Mouse (Mus musculus) layer of hippocampus, adult 18-20 months (tissue): ENCODE measurements at regions not wholly inside any gene's neighbourhood (a gene's known extent, or its start where the extent isn't known, plus 50 kb on each side); places are given as distances from the start of the nearest gene placed in this dataset.
A peak's percentile ranks its signal among the peaks of the same experiment; 100 is the strongest.

ENCODE experiments used
- DNase-seq, 2 experiments: peaks; one replicate each; pipeline ENCODE4 v3.0.0; 2022; ENCODE audit warnings: low spot score in 2 of 2

GRCm38 (mm10) chr12:97360656-97361055, 898.6 kb downstream of the Galc start:
- peak; percentile 45 to 56 for DNase-seq

GRCm38 (mm10) chr12:97326582-97326981, 932.7 kb downstream of the Galc start:
- DNase-seq: peak; percentile 8 to 57

DNA sequence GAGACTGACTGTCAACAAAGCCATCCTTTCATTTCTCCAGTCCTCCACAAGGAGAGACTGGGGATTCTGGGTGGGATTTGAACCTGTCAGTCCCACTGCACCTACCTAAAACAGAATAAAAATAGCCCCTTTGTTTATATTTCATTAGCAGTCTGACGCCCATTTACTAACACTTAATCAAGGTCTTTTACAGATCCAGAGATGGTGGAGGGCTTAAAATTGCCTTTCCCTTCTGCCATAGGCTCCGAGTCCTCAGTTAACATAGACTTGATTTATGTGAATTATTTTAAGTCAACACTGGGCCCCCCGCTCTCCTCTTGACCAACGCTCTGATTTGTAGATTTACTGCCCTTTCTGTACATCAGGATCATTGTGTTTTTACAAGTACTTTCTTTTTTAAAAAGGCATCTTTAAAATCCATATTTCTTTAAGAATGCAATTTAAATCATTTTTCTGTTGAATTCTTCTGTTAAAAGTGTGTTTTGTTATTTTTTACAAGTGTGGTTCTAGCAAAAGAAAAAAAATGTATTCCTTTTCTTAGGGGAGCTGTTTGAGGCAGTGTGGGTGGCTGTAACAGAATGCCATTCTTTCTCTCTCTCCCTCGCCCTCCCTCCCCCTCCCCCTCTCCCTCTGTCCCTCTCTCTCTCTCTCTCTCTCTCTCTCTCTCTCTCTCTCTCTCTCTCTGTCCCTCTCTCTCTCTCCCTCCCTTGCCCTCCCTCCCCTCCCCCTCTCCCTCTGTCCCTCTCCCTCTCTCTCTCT, 946.8 kb downstream of the Galc start:
- DNase-seq: peak in 1 of 2 experiments; percentile 5

- DNase-seq: no peak
Observed at GRCm38 (mm10) chr12:97278792-97279191, 980.5 kb downstream of the Galc start.

GRCm38 (mm10) chr12:97278331-97278730, 980.9 kb downstream of the Galc start:
- DNase-seq: peak in 1 of 2 experiments; percentile 4
